Mouse (Mus musculus) spleen, adult 18-20 months (tissue): Measurements from ENCODE around the gene Tbrg1.
A peak's percentile ranks its signal among the peaks of the same experiment; 100 is the strongest.

Experiments used
- DNase-seq, 2 experiments: peaks; one replicate each; pipeline ENCODE4 v3.0.0; 2022; ENCODE audit warnings: mixed read lengths in 2 of 2

Gene Tbrg1

DNA sequence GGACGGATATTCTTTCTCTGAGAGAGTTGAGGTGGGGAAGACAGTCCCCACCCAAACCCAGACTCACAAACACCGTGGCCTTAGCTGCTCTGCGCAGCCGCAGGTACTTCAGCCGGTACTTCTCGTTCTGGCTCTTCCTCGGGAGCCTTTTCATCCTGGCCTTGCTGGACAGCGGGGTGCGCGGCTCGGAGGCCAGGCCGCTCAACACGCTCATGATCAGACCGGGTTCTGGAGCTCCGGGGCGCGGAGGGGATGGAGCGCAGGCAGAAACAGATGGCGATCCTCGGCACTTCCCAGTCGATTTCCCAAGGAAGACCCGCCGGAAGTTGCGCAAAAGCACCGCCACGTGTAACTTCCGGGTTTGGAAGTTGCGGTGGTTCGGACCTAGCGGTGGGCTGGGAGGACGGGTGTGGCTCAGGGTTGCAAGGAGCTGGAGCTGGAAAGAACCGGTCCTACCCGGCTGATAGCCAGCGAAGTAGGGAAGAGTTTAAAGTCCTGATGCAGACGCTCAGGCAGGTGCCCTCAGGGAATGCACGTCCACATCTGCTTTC is at the start of gene Tbrg1:
Gene Tbrg1 (minus strand): TSS at position 382 of the 551 bp plus-strand sequence.
- peak; percentile 47 to 65 for DNase-seq

DNA sequence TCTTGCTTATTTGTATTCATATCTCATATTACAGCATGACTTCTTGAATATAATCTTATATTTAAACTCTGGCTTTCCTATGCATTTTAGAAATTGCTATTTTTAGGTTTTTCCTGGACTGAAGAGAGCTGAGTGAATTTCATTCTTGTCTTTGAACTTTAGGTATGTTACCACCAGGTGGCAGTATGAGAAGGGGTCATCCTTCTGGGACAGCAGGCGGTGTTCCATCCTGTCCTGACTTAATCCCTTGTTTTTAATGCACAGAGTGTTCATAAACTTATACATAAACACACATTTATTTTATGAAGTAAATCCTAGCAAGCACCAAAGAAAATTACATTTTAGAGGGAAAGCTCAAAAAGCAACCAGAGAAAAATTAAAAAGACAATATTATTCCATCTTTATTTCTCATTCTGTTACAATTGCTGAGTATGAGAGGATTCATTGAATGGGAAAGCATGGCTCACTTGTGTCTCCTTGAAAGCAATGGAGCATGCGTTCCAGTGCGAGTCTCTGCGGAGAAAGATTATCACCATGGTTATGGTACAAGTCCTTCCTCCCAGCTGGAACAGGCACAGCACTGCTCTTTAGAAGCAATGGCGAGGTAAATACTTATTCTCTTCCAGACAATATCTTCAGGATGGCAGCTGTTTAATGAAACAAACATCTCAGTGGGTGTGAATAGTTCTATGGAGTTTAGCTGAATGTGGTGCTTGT is 33.0 kb upstream of the Tbrg1 start:
- no peak for DNase-seq

DNA sequence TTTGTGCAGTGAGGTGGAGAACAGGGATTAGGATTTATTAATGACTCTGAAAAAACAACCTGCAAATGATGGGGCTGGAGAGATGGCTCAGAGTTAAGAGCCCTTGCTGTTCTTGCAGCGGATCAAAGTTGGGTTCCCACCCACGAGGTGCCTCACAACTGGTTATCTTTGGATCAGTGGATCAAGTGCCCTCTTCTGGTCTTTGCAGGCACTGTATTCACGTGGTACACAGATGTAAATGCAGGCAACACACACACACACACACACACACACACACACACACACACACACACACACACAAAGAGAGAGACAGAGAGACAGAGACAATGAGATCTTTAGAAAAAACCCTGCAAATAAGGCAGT is 30.8 kb upstream of the Tbrg1 start:
- DNase-seq = no peak

DNA sequence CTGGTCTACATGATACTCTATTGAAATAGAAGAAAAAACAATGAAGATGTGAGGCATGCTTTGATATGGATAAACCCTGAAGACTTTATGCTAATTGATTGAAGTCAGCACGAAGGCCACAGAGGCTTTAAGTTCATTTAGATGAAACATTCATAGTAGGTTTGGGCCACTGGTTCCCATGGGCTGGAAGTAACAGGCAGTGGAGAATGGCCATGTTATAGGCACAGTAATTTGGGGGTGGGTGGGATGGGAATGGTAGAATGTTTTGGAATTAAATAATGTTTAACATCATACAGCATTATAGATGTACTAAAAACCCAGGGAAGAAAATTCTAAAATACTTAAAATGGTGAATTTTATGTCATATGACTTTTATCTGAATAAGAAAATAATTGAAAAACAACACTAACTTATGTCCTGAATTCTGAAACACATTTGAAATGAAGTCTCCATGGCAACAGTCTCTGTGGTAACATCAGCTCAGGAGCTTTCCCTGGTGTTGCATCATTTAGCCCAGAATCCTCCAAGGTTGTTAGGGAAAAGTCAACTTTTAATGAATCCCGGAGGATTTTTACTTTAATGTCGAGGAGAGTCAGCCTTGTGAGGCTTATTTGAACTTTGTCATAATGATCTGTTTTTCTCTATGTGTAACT is 30.3 kb upstream of the Tbrg1 start:
- DNase-seq = no peak

DNA sequence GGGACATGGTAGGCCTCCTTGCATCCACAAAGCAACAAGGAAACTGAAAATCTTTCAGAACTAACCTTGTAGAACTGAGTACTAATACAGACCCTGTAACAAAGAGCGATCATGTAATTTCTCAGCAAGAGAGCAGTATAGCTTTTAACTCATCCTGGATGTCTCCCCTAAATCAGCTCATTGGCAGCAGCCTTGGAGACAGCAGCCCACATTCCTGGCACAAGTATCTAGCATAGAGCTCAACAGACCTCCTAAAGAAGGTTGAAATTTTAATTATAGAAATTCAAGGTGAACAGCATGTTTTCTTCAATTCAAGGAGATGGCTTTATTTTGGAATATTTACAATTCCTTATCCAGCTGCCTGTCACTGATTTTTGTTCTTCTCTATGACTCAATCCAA is 24.0 kb upstream of the Tbrg1 start:
- no peak for DNase-seq

DNA sequence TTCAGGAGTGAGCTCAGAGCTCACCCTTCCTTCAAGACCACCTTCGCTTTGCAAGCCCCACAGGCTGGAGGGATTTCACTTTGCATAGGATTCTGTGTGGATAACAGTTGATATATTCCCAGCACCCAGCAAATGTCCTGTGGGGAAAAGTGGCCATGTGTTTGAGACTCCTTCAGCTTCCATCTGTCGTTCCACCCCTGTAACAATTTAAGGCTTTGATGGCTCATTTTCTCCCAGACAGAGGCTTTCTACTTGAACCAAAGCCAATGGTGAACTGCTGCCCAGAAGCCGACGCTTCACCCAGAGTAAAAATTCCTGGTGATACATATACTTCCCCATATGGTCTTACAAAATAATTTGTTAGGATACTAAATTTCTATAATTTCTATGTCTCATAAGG is 18.2 kb upstream of the Tbrg1 start:
- no peak for DNase-seq

DNA sequence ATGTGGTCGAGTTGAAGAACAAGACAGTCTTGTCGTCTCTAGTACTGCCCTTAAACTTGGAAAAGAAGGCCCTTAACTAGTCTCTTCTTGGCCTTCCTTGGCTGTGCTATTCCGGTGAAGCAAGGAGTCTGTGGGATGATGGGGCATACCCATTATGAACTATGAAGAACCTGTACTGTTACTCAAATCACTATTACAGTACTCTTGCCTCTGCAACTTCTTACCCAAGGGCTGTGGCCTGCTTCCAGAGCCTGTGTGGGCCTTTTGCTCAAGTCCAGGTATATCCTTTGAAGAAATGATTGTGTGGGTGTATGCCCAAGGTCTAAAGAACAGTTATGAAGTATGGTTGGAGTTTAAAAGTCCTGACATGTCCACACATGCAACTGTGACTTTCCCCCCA is 13.1 kb upstream of the Tbrg1 start:
- no peak for DNase-seq

DNA sequence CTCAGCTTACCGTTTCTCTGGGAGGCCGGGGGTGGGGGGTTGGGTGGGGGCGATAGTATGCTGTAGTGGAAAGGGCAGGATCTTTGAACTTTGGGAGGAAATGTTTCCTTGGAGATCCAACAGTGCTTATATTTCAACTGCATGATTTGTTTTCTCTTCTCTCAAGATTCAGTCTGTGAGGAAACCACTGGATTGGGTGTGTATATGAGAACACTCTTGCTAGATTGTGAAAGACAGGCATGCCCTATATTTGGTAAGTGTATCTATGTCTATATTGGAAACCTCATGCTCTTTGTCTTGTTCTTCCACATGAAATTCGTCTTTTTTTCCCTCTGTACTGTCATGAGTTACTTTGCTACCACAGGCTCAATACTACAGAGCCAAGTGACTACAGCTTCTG is 12.6 kb upstream of the Tbrg1 start:
- no peak for DNase-seq

DNA sequence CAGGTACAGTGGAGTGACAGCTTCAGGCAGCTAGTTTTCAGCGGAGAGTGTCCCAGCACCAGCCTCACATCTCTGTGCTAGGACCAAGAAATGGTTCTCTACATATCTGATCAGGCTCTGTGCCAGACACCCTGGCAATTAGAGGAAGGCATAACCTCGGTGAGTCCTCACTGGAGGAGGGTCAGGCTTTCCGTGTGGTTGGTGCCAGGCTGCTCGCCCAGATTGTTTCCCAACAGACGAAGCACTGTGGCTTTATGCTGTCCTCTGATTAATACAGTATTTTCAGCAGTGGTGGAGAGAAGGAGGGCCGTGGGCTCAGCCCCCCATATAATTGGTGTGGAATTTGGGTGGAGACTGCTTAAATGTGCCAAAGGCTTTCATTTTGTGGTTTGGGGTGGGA is 12.0 kb upstream of the Tbrg1 start, which contains the start of gene Panx3:
Gene Panx3 (minus strand): TSS at position 121 of the 400 bp plus-strand sequence.
- DNase-seq = no peak

DNA sequence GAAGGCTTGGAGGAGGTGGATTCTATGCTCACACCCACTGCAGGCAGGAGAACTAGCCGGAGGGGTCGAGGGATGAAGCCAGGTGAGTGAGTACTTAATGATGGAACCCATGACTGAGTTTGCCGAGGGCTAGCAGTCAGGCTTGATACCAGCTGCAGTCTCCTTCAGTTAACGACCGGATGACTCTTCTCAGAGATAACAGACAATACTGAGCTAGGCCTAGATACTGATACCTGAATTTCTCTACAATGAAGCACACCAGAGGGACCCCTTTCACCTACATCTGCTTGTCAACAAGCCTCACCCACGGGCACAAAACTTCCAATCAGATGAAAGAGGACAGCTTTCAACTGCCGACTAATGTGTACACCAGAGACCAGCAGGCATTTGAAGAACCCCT is 8.9 kb upstream of the Tbrg1 start:
- DNase-seq = no peak

DNA sequence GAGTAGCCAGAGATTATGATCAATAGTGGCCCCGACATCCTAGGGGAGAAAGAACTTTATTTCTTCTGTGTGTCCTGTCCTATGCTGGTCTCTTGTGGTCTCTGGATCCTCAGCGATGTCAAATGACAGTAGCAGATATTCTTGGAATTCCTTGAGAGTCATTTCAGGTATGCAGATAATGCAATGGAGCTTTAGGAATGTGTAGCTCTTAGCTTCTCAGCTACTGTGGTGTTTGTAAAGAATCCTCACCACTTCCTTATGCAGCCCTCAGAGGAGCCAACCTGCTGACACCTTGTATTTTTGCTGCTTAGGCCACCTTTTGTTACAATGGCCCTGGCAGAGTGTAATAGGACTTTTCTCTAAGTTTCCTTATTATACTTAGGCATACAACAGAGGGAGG is 7.5 kb upstream of the Tbrg1 start:
- no peak for DNase-seq

DNA sequence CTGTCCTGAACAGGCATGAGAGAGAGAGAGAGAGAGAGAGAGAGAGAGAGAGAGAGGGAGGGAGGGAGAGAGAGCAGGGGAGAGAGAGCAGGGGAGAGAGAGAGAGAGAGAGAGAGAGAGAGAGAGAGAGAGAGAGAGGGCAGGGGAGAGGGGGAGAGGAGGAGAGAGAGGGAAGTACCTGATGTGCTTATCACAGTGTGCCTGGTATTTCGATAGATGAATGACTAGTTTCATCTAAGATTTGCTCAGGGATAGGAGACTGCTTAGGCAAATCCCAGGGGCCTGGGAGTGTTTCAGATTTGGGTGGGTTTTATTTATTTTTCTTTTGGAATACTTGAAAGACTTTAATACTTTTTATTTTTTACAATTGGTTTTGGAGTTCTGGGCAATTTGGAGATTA is 6.1 kb upstream of the Tbrg1 start:
- no peak for DNase-seq

DNA sequence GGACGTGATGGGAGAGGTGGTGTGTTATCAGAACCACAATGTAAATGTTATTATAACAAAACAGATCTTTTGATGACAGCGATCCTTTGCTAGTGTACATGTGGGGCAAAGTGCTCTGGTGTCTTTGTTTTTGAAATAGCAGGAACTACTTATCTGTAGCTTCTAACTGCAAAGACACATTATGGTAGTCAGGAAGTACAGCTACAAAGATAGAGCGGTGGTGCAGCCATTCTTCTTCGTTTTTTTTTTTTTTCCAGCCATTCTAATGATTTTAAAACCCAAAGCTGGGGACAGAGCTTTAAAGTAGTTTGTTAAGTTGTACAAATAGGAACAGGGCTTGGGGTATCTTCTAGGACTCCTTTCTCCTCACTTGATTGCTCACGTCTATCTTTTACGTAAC is 2.3 kb upstream of the Tbrg1 start:
- no peak for DNase-seq

DNA sequence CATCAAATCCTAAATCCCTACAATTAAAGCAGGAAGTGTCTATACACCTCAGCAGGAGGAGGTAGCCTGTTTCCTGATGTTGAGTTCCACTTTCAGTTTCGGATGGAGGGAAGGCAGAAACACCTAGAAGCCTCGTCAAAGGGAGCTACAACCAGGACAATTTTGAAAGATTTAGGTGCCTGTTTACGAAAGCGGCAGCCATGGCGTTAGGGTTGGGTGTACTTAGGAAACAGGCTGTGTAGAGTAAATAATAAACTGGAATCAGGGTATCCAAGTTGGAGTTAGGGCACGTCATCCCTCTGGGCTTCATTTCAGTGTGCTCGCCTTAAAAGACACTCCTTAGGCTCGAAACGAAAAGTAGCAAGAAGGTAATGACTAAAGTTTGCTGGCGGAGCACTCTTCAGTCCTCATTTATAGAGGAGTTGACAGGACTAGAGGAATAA is 652 bp downstream of the Tbrg1 start:
- peak in 1 of 2 experiments; percentile 20 for DNase-seq

DNA sequence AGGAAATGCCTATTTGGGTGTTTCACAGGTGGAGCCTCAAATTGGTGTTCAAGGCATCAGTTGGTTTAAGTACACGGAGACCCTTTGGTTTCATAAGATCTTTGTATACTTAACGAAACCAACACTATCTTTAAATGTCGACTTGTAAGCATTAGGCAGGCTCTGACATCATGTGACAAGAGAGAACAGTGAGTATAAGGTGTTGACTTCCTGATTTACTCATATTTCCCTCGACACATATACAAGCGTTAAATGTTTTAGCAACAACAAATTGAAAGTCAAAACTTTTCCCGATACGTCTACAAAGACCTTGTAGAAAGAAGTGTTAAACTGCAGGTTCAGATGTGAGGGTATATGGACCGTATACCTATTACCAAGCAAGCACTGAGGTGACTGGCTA is 1.2 kb downstream of the Tbrg1 start:
- DNase-seq = no peak

DNA sequence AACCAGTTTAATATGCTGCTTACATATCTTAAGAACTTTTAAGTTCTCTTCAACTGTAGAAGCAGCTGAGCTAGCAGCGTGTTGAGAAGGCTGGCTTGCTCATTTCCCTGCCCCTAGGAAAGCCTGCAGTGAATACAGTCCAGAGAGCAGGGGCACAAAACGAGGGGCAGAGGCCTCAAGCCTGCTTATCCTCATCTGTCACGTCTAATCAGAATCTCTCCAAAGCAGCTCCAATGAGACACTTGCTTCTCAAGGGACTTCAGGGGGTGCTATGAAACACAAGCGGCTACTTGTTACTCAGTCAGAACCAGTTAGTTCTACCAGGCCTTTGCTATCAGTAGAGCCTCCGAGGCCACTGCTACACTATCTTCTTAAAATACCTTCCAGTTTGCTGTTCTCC is 3.3 kb downstream of the Tbrg1 start:
- no peak for DNase-seq

DNA sequence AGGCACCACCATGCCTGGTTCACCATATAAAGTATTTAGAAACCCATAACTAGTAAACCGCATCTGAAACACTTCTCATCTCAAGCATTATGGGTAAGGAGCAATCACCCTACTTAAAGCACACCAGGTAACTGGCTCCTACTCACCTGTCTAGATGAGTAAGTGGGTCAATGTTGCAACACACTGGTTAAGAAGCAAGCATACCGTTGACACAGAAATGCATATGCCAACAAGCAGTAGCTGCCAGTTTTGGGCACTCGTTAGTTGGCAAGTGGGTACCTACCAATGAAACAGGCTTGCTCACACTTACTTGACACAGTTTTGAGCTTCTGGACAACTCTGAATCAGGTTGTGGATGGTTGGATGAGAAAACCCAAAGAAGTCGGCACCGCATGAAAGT is 6.5 kb downstream of the Tbrg1 start:
- DNase-seq = no peak

DNA sequence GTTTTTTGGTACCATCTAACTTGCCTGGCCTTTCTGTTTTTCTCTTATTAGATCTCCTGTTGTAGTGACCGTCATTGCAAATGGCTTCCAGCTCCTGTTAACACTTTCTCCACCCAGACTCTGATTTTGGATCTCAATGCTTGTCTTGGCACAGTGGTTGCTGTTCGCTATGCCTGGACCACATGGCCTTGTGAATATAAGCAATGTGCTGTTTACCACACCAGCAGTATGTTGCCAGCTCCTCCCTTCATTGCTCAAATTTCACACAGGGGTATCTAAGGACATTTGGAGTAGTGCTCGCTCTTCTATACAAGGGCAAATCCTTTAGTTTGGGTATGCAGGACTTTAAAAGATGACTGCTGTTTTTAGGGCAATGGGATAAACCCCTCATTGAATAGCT is 10.9 kb downstream of the Tbrg1 start:
- no peak for DNase-seq

DNA sequence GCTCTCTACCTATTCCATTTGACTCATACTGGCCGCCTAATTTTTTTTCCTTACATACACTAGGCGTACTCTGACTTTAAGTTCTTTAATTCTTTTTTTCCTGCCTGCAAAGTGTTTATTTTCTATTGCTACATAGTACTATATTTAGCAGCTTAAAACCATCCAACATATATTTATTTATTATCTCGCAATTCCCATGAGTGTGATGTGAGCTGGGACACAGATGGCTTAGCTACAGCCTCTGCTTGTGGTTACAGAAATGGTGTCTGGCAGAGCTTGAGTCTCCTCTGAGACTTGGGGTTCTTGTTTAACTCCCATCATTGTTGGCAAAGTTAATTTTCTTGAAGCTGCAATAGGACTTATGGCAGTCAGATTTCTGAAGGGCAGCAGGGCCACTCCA is 18.4 kb downstream of the Tbrg1 start:
- no peak for DNase-seq

DNA sequence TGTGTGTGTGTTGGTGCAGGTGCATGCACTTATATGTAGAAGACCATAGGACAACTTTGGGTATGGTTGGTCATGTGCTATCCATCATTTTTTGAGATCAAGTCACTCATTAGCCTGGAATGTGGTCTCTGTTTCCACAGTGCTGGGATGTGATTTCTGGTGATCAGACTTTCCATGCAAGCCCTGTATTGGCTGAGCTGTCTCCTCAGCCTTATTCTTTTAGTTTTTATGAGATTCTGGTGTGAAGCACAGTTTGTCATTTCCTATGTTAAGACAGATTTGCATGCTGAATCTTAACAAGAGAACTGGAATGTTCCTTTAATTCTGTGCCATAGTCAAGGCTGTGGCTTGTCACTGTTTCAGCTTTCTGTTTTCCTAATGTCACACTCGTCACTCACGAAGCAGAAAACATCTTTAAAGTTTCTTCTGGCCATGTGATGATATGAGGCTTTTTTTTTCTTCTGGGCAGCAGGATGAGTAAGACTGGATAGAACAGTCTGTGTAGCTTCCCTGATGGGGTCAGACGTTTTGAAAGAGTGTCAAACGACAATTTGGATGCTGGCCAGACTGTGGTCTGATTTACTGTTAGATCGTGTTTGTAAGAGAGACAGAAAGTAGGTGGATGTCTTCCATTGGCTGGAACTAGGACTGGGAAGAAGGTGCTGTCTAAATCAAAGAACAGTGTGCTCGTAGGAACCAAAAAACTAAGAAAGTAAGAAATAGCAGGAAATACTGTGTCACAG is 20.1 kb downstream of the Tbrg1 start:
- DNase-seq = no peak

DNA sequence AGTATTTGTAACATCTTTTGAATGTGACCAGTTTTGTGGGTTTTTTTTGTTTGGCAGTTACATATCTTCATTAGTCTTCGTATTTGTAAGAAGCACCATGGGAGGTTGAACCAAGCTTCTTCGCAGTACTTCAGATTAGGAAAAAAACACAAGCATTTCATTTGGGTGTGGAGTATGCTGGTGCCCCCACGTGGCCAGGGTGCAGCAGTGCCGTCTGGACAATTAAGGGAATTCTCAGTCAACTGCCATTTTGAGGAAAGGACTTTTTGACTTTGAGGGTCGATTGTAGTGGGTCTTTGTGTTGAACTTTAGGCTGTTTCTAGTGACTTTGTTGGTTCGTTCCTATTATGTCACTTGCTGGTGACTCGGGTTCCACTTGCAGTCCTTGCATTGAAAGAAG is 20.8 kb downstream of the Tbrg1 start:
- peak in 1 of 2 experiments; percentile 37 for DNase-seq

DNA sequence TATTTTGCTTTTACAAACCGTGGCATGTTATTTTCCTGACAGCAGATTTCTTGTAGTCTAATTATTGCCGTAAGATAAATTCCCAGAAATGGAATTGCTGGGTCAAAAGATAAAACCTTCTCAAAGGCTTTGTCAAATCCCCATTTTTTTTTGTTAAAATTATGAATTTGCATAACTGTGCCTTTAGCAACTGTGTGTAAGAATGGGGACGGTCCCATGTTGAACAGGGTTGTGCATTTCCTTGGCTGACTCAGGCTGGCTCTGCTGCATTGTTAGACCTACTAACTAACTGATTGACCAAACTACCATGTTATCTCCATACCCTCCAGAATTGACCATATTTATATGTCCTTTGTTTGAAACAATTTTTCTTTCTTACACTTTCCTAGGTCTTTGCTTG is 22.8 kb downstream of the Tbrg1 start:
- DNase-seq = no peak

DNA sequence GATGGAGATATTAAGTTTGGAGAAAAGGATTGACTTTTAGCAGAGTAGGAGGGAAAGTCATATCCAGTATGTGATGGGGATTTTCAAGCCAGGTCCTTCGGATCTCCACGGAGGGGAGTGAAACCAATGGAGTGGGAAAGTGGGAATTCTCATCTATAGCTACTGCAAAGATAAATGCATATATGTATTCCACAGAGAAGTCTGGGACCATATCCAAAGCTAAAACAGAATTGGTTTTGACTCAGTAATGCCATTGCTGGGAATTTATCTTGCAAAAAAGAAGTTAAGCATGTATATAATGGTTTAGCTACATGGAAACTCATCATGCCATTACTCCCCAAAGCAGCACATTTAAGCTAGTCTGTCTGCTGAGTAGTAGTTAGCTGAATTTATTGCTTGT is 24.8 kb downstream of the Tbrg1 start:
- DNase-seq = no peak

DNA sequence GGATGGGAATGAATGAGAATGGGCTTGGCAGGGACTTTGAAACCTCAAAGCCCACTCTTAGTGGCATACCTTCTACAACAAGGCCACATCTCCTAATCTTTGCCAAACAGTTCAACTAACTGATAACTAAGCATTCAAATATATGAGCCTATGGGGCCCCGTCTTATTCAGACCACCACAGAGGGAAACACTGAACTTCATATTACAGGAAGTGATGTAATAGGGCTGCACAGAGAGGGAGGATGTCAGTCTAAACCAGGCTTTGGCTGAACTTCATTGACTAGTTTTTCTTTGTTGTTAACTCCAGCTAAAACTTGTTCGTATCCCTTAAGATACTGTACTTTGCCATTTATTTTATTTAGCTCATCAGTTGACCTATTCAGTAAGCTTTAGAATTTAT is 27.2 kb downstream of the Tbrg1 start:
- DNase-seq = no peak
